Mouse (Mus musculus): ENCODE data around the gene Maml3.

- no peak for TF ChIP-seq CTCF (IDR thresholded peaks at IDR 0.05; ENCODE audit: low read depth)
- TF ChIP-seq EP300 (optimal IDR thresholded peaks at IDR 0.05), result no peak
Observed at GRCm38 (mm10) chr3:51671071-51671469, 433.8 kb downstream of the Maml3 start.

Measured in stomach, postnatal 0 days (tissue).